Mouse (Mus musculus) neural tube, embryonic 12.5 days (tissue): ENCODE results near the gene Psg18. TPM values are rescaled to one million over a fixed set of nuclear protein-coding genes. Genes with fewer than 3 reads are reported as not detected.
"Not testable (repeated sequence)": the region's sequence is repeated elsewhere in the genome, so short reads cannot be mapped to it uniquely, and the experiment has no call there.

Source experiments
- ATAC-seq: fragments of 200-750 bp; cut with Nextera tagmentation; 2 replicates; pipeline ENCODE4 v1.8.0; 2017; ENCODE audit warnings: low read depth, mild to moderate bottlenecking, moderate TSS enrichment, moderate library complexity; ENCODE audit not compliant: low FRiP score
- H3K27ac ChIP-seq: fragments of 300-500 bp; sonication (generic); 2 replicates; pipeline ENCODE4 v1.5.1; 2016
- H3K27me3 ChIP-seq: fragments of 300-500 bp; sonication (generic); replicated peaks from 2 replicates; pipeline ENCODE4 v1.6.1; 2016; ENCODE audit warnings: mild to moderate bottlenecking
- H3K36me3 ChIP-seq: fragments of 300-500 bp; sonication (generic); 2 replicates; pipeline ENCODE4 v1.6.1; 2016; ENCODE audit warnings: mild to moderate bottlenecking
- H3K4me1 ChIP-seq: fragments of 300-500 bp; sonication (generic); 2 replicates; pipeline ENCODE4 v1.6.1; 2016
- H3K4me2 ChIP-seq: fragments of 300-500 bp; sonication (generic); replicated peaks from 2 replicates; pipeline ENCODE4 v1.6.1; 2016; ENCODE audit warnings: mild to moderate bottlenecking
- H3K4me3 ChIP-seq: fragments of 300-500 bp; sonication (generic); 2 replicates; pipeline ENCODE4 v1.5.1; 2016
- H3K9ac ChIP-seq: fragments of 300-500 bp; sonication (generic); 2 replicates; pipeline ENCODE4 v1.6.1; 2016; ENCODE audit warnings: mild to moderate bottlenecking
- H3K9me3 ChIP-seq: fragments of 300-500 bp; sonication (generic); 2 replicates; pipeline ENCODE4 v1.6.1; 2016; ENCODE audit warnings: mild to moderate bottlenecking
- WGBS: fragments of 180-500 bp; shearing (Covaris S2); methylation state at CpG from one replicate; pipeline ENCODE4 v1.1.7; 2016; 5-methylcytosine and 5-hydroxymethylcytosine counted together
- polyA plus RNA-seq: library from polyadenylated mRNA; unstranded; fragments of >200 nt; fragmentation: Nextera tagmentation; extraction: Ambion mirVana; gene quantifications from 2 replicates; pipeline ENCODE4 v1.2.1, GENCODE M21; 2016

Psg18 gene
- polyA plus RNA-seq, result not detected in 2 replicates

DNA sequence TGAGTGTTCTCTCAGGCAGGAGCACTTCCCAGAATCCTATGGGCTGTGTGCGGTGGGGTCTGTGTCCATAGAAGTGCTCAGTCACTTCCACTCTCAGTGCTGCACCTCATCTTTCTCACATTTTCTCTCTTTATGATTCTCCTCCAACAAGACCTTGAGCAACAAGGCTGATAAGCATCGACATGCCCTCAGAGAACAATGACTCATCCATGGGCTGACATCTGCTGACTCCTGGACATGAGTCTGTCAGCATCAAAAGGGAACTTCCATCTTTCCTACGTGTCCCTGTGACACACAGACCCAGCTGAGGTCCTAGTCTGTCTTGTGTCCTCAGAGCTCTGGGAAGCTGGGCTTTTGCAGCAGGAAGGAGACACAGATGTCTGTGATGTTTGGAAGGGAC, at the start of gene Psg18:
Psg18 (minus strand) TSS at position 101 of the 400 bp plus-strand sequence.
- 68% methylated on average over 3 of the region's 3 CpGs for WGBS
- H3K9ac ChIP-seq, ATAC-seq, H3K4me3 ChIP-seq, H3K27me3 ChIP-seq, H3K36me3 ChIP-seq, H3K4me2 ChIP-seq, H3K27ac ChIP-seq, H3K4me1 ChIP-seq: not testable (repeated sequence)
- H3K9me3 ChIP-seq, result peaks cover 35% of the 10 kb centered on the region

DNA sequence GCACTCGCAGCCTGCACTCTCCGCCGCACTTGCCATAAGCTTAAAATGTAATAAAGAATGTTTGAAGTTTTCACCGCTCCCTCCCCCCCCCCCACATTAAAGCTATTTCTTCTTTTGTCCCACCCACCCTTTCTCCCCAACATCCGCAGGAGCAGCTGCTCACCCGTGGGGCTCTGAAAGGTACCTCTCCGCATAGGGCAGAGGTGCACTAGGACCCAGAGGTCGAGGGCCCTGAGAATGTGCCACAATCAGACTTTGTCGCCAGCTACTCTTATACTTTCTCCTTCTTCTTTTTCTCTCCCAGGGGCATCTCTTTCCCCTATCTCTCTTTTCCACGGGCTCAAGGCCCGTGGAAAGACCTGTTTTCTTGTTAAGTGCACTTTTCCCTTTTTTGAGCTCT, 48.6 kb upstream of the Psg18 start:
- H3K27ac ChIP-seq, result no peak overlapping the region
- WGBS, result 41% methylated on average over 11 of the region's 11 CpGs
- H3K9ac ChIP-seq, result no peak overlapping the region
- no peaks in the 10 kb centered on the region for H3K27me3 ChIP-seq
- no peaks in the 10 kb centered on the region for H3K4me1 ChIP-seq
- no peaks in the 10 kb centered on the region for H3K36me3 ChIP-seq
- H3K4me3 ChIP-seq, result no peak overlapping the region
- peaks cover 18% of the 10 kb centered on the region for H3K9me3 ChIP-seq
- ATAC-seq, result no peak
- no peak overlapping the region for H3K4me2 ChIP-seq

DNA sequence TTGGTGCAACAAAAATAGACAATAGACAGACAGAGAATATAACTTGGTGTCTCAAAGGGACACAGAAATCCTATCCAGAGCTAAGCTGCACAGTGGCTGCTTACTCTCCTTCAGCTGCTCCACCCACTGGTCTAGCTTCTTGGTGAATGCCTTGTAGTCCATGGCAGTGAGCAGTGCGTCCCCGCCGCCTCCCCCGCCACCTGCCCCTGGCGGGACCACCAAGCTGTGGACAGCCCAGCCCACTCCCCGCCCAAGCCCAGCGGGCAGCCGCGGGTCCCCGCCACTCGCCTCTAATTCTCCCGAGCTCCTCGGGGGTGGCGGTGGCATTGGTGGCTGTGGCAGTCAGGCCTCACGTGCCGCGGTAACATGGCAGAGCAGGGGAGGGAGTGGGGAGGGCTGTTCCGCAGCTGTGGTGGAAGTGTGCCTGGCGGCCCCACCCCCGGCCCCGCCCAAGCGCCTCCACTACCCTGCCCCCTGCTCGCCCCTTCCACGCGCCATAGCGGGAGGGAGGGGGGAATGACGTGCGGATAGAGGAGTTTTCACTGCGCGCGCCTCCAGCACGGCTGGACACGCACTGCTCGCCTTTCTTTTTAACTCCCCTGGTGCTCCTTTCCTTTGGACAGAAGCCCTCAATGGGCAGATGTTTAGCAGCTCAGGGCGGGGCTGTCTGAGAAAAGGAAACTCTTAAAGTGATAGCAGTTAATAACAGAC, 47.9 kb upstream of the Psg18 start:
- peaks cover 14% of the 10 kb centered on the region for H3K9me3 ChIP-seq
- no peaks in the 10 kb centered on the region for H3K4me1 ChIP-seq
- peak; percentile 56 for ATAC-seq
- no peaks in the 10 kb centered on the region for H3K27me3 ChIP-seq
- WGBS, result 42% methylated on average over 35 of the region's 35 CpGs
- H3K9ac ChIP-seq, result no peak overlapping the region
- H3K27ac ChIP-seq, result no peak overlapping the region
- no peaks in the 10 kb centered on the region for H3K36me3 ChIP-seq
- H3K4me3 ChIP-seq, result peak overlapping the region; percentile 18; the same call in 1 of the 2 replicates
- no peak overlapping the region for H3K4me2 ChIP-seq

DNA sequence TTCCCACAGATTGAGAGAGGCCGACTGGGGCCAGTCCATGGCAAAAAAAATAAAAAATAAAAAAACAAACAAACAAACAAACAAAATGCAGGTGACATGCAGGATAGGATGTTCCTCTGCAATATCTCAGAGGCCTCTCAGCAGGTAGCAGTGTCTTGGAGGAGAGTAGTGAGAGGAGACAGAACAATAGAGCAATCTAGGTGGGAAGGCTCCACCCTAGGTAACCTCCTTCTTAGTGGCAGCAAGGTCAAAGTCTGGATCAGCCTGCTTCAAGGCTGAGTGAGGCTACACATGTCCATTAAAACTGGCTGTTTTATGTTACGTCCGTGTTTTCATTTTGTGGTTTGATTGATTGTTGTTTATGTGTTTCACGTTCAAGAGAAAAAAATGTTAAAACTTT, 36.7 kb upstream of the Psg18 start:
- 78% methylated on average over 4 of the region's 4 CpGs for WGBS
- not testable (repeated sequence) for H3K4me2 ChIP-seq, H3K9ac ChIP-seq, H3K4me3 ChIP-seq, H3K27me3 ChIP-seq, ATAC-seq, H3K36me3 ChIP-seq, H3K4me1 ChIP-seq, H3K27ac ChIP-seq
- peaks cover 25% of the 10 kb centered on the region for H3K9me3 ChIP-seq

DNA sequence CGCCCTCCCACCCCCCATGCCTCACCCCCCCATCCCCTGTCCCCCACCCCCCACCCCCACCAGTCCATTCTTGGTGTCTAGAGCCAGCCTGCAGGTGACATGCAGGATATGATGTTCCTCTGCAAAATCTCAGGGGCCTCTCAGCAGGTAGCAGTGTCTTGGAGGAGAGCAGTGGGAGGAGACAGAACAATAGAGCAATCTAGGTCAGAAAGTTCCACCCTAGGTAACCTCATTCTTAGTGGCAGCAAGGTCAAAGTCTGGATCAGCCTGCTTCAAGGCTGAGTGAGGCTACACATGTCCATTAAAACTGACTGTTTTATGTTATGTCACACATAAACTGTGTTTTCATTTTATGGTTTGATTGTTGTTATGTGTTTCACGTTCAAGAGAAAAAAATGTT, 23.5 kb upstream of the Psg18 start:
- Histone ChIP-seq H3K36me3 (no peaks in the 10 kb centered on the region), H3K4me3 (no peak overlapping the region), H3K27ac (no peak overlapping the region), H3K27me3 (no peaks in the 10 kb centered on the region), H3K4me2 (no peak overlapping the region), H3K9ac (no peak overlapping the region), H3K9me3 (peaks cover 41% of the 10 kb centered on the region), H3K4me1 (no peaks in the 10 kb centered on the region)
- 73% methylated on average over 1 of the region's 2 CpGs for WGBS
- no peak for ATAC-seq

DNA sequence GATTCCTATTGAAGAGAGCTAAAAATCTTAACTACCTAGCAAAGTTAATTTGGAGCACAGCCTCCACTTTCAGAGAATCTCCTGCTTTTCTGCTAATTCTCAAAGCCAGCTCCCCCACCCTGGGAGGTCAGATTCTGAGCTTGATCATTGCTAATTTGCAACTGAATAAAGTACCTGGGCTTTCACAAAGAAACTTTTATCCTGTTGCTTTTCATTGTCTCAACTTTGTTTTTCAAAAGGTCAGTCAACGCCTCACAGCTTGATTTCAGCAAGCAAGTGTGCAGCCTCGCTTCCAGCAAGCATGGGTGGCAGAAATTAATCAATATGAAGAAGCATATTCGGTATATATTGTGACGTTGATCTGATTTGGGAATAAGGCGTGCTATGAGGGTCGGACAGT, 19.4 kb downstream of the Psg18 start:
- not testable (repeated sequence) for ATAC-seq, H3K36me3 ChIP-seq, H3K4me2 ChIP-seq, H3K27ac ChIP-seq, H3K4me1 ChIP-seq, H3K27me3 ChIP-seq, H3K4me3 ChIP-seq, H3K9ac ChIP-seq
- peaks cover 46% of the 10 kb centered on the region for H3K9me3 ChIP-seq
- WGBS, result 80% methylated on average over 6 of the region's 6 CpGs

Other genes starting within 250 kb of the Psg18 start
- not detected in 2 replicates for gene Igfl3, start 178.5 kb downstream of the Psg18 start, polyA plus RNA-seq
- gene Mill1, start 109.7 kb downstream of the Psg18 start, polyA plus RNA-seq, result not detected in 2 replicates
- gene Psg28, start 77.0 kb upstream of the Psg18 start, polyA plus RNA-seq, result not detected in 2 replicates
- not detected in 2 replicates for gene Psg26, start 129.2 kb upstream of the Psg18 start, polyA plus RNA-seq
- gene Psg25, start 177.3 kb upstream of the Psg18 start, polyA plus RNA-seq, result 0.06 TPM in 1 of 2 replicates, not detected in the other
- gene Psg27, start 212.3 kb upstream of the Psg18 start, polyA plus RNA-seq, result not detected in 2 replicates